Mouse (Mus musculus): Measurements from ENCODE around the gene Acox2.
A peak's percentile ranks its signal among the peaks of the same experiment; 100 is the strongest.

The Acox2 gene

GRCm38 (mm10) chr14:8246878-8247277, 12.3 kb downstream of the Acox2 start:
- no peak for DNase-seq

GRCm38 (mm10) chr14:8244211-8244611, 14.9 kb downstream of the Acox2 start:
- DNase-seq, result no peak

- DNase-seq, result no peak
These were observed 15.8 kb downstream of the Acox2 start for GRCm38 (mm10) chr14:8243136-8243888.

GRCm38 (mm10) chr14:8242388-8242920, 16.7 kb downstream of the Acox2 start:
- DNase-seq, result no peak

GRCm38 (mm10) chr14:8241816-8242215, 17.3 kb downstream of the Acox2 start:
- DNase-seq, result no peak

- no peak for DNase-seq
These were observed 25.9 kb downstream of the Acox2 start for GRCm38 (mm10) chr14:8233252-8233651.

GRCm38 (mm10) chr14:8232155-8232910, 26.8 kb downstream of the Acox2 start:
- DNase-seq, result no peak

- no peak for DNase-seq
These were observed 29.7 kb downstream of the Acox2 start for GRCm38 (mm10) chr14:8229367-8230019.

GRCm38 (mm10) chr14:8224805-8225204, 34.3 kb downstream of the Acox2 start:
- no peak for DNase-seq

- no peak for DNase-seq
These were observed 35.5 kb downstream of the Acox2 start for GRCm38 (mm10) chr14:8223506-8224293.

GRCm38 (mm10) chr14:8222561-8222960, 36.6 kb downstream of the Acox2 start:
- DNase-seq, result no peak

GRCm38 (mm10) chr14:8220912-8221311, 38.2 kb downstream of the Acox2 start:
- no peak for DNase-seq

- peak; percentile 20 for DNase-seq
These were observed 38.8 kb downstream of the Acox2 start for GRCm38 (mm10) chr14:8220306-8220705.

- no peak for DNase-seq
These were observed 39.3 kb downstream of the Acox2 start for GRCm38 (mm10) chr14:8219876-8220275.

- DNase-seq, result no peak
These were observed 40.3 kb downstream of the Acox2 start for GRCm38 (mm10) chr14:8218730-8219380.

- DNase-seq, result no peak
These were observed 40.9 kb downstream of the Acox2 start for GRCm38 (mm10) chr14:8218238-8218637.

GRCm38 (mm10) chr14:8216100-8216499, 43.1 kb downstream of the Acox2 start:
- DNase-seq, result no peak

- DNase-seq, result peak; percentile 11
These were observed 43.9 kb downstream of the Acox2 start for GRCm38 (mm10) chr14:8215208-8215778.

- DNase-seq, result peak; percentile 78
These were observed 44.6 kb downstream of the Acox2 start for GRCm38 (mm10) chr14:8214299-8215207.

- peak; percentile 99 for DNase-seq
These were observed 45.3 kb downstream of the Acox2 start, which contains the start of gene Kctd6 for GRCm38 (mm10) chr14:8213803-8214224. Kctd6 (plus strand) TSS chr14:8214140.
